Mouse (Mus musculus) frontal cortex, postnatal 25 days (tissue): ENCODE measurements around the gene Dnah6.

Experiments
- DNase-seq, 2 experiments: peaks; one replicate each; pipeline ENCODE4 v3.0.0; 2022; ENCODE audit warnings: low spot score in 2 of 2

Dnah6 gene

GRCm38 (mm10) chr6:73221189-73221957 lies at the start of gene Dnah6:
TSS of gene Dnah6 (minus strand) at chr6:73221651.
- peak; percentile 61 to 75 for DNase-seq

GRCm38 (mm10) chr6:73269374-73269773 lies 47.9 kb upstream of the Dnah6 start:
- DNase-seq, result no peak

- DNase-seq, result no peak
Measured at GRCm38 (mm10) chr6:73267738-73268311, 46.4 kb upstream of the Dnah6 start.

GRCm38 (mm10) chr6:73264801-73265200 lies 43.4 kb upstream of the Dnah6 start:
- DNase-seq, result no peak

GRCm38 (mm10) chr6:73260110-73260509 lies 38.7 kb upstream of the Dnah6 start:
- DNase-seq, result no peak

GRCm38 (mm10) chr6:73257068-73257467 lies 35.6 kb upstream of the Dnah6 start:
- no peak for DNase-seq

- no peak for DNase-seq
Measured at GRCm38 (mm10) chr6:73254307-73255228, 33.1 kb upstream of the Dnah6 start.

GRCm38 (mm10) chr6:73253584-73253983 lies 32.1 kb upstream of the Dnah6 start:
- no peak for DNase-seq

- no peak for DNase-seq
Measured at GRCm38 (mm10) chr6:73253006-73253405, 31.6 kb upstream of the Dnah6 start.

- no peak for DNase-seq
Measured at GRCm38 (mm10) chr6:73252396-73252795, 30.9 kb upstream of the Dnah6 start.

- no peak for DNase-seq
Measured at GRCm38 (mm10) chr6:73251336-73251735, 29.9 kb upstream of the Dnah6 start.

GRCm38 (mm10) chr6:73249851-73250250 lies 28.4 kb upstream of the Dnah6 start:
- DNase-seq, result no peak

- no peak for DNase-seq
Measured at GRCm38 (mm10) chr6:73249049-73249422, 27.6 kb upstream of the Dnah6 start.

- peak; percentile 79 to 86 for DNase-seq
Measured at GRCm38 (mm10) chr6:73248237-73249048, 27.0 kb upstream of the Dnah6 start, which contains the start of gene Suclg1. TSS of gene Suclg1 (plus strand) at chr6:73248382.

- DNase-seq, result no peak
Measured at GRCm38 (mm10) chr6:73247452-73247851, 26.0 kb upstream of the Dnah6 start.

- no peak for DNase-seq
Measured at GRCm38 (mm10) chr6:73246821-73247220, 25.4 kb upstream of the Dnah6 start.

- no peak for DNase-seq
Measured at GRCm38 (mm10) chr6:73235650-73236049, 14.2 kb upstream of the Dnah6 start.

GRCm38 (mm10) chr6:73234302-73234900 lies 12.9 kb upstream of the Dnah6 start:
- DNase-seq, result no peak

- no peak for DNase-seq
Measured at GRCm38 (mm10) chr6:73233202-73233726, 11.8 kb upstream of the Dnah6 start.

- no peak for DNase-seq
Measured at GRCm38 (mm10) chr6:73232152-73232584, 10.7 kb upstream of the Dnah6 start.

GRCm38 (mm10) chr6:73228881-73229280 lies 7.4 kb upstream of the Dnah6 start:
- no peak for DNase-seq
